Mouse (Mus musculus) CH12.LX (cell line): Measurements from ENCODE around the gene Nrp2. TPM values are rescaled to one million over a fixed set of nuclear protein-coding genes. Genes with fewer than 3 reads are reported as not detected.

ENCODE experiments used
- DNase-seq: peaks from one replicate; pipeline ENCODE4 v3.0.0-alpha.2; 2013; ENCODE audit errors: extremely low read depth
- H3K27ac ChIP-seq: 2 replicates; pipeline ENCODE4 v1.5.1; 2012; ENCODE audit warnings: low read depth, mild to moderate bottlenecking, control low read depth, moderate library complexity; ENCODE audit not compliant: insufficient read depth
- H3K27me3 ChIP-seq: replicated peaks from 2 replicates; pipeline ENCODE3; 2012; ENCODE audit warnings: inconsistent platforms
- H3K36me3 ChIP-seq, 2 experiments: replicated peaks in 1 of 2; 2 replicates each; pipeline versions ENCODE3 to v1.6.1; 2012; ENCODE audit warnings: inconsistent platforms in 1 of 2, low read length in 1 of 2, mild to moderate bottlenecking in 1 of 2, mixed read lengths in 1 of 2, moderate library complexity in 1 of 2; ENCODE audit not compliant: control insufficient read depth in 1 of 2, insufficient read depth in 1 of 2
- H3K4me1 ChIP-seq, 2 experiments: 2 replicates each; pipeline ENCODE4 v1.6.1; 2012; ENCODE audit warnings: inconsistent platforms in 1 of 2, moderate library complexity in 1 of 2; ENCODE audit not compliant: insufficient read depth in 2 of 2, control insufficient read depth in 1 of 2
- H3K4me2 ChIP-seq: 2 replicates; pipeline ENCODE4 v1.6.1; 2012; ENCODE audit warnings: low read depth, mild to moderate bottlenecking, control low read depth; ENCODE audit not compliant: poor library complexity, insufficient read depth, severe bottlenecking
- H3K4me3 ChIP-seq, 3 experiments: fragments of 150-350 bp in 1 of 3; sonication (generic) in 1 of 3; replicated peaks in 1 of 3; 2 replicates each; pipeline versions ENCODE3 to v1.5.1; 2011 to 2012; ENCODE audit warnings: low read depth in 2 of 3, low read length in 2 of 3, mild to moderate bottlenecking in 2 of 3, moderate library complexity in 2 of 3, control low read depth in 1 of 3, improper control_type of control experiment in 1 of 3, inconsistent platforms in 1 of 3, mixed read lengths in 1 of 3; ENCODE audit not compliant: poor library complexity in 1 of 3
- H3K79me2 ChIP-seq: replicated peaks from 2 replicates; pipeline ENCODE4 v1.6.1; 2012; ENCODE audit warnings: mild to moderate bottlenecking, moderate library complexity; ENCODE audit not compliant: control insufficient read depth, poor library complexity, insufficient read depth, severe bottlenecking; ENCODE audit errors: extremely low read depth
- H3K9ac ChIP-seq: 2 replicates; pipeline ENCODE4 v1.6.1; 2012; ENCODE audit warnings: low read depth, mild to moderate bottlenecking, control low read depth, moderate library complexity; ENCODE audit not compliant: insufficient read depth
- H3K9me3 ChIP-seq: replicated peaks from 2 replicates; pipeline ENCODE3; 2012; ENCODE audit warnings: low read length, inconsistent platforms, mixed read lengths
- ELF1 ChIP-seq: IDR thresholded peaks from 2 replicates; pipeline ENCODE4 v1.6.1; 2014; ENCODE audit warnings: low read depth, mild to moderate bottlenecking, inconsistent platforms, low read length, improper control_type of control experiment
- EP300 ChIP-seq: IDR thresholded peaks from 2 replicates; pipeline ENCODE4 v1.6.1; 2011; ENCODE audit warnings: low read length, improper control_type of control experiment
- MXI1 ChIP-seq: IDR thresholded peaks from 2 replicates; pipeline ENCODE4 v1.6.1; 2011; ENCODE audit warnings: mild to moderate bottlenecking, low read depth, low read length, improper control_type of control experiment
- MYC ChIP-seq: IDR thresholded peaks from 2 replicates; pipeline ENCODE4 v1.6.1; 2011; ENCODE audit warnings: low read depth, mild to moderate bottlenecking, improper control_type of control experiment, low read length
- NELFE ChIP-seq: IDR thresholded peaks from 2 replicates; pipeline ENCODE4 v1.6.1; 2011; ENCODE audit warnings: low read depth, low read length, improper control_type of control experiment
- NRF1 ChIP-seq: IDR thresholded peaks from 2 replicates; pipeline ENCODE4 v1.6.1; 2014; ENCODE audit warnings: low read depth, mild to moderate bottlenecking, inconsistent platforms, low read length, improper control_type of control experiment, moderate library complexity
- PAX5 ChIP-seq: IDR thresholded peaks from 2 replicates; pipeline ENCODE4 v1.6.1; 2012; ENCODE audit warnings: low read length, inconsistent platforms, mixed read lengths
- POLR2AphosphoS2 ChIP-seq: IDR thresholded peaks from 2 replicates; pipeline ENCODE4 v1.6.1; 2011; ENCODE audit warnings: low read depth, low read length, improper control_type of control experiment
- SIN3A ChIP-seq: IDR thresholded peaks from 2 replicates; pipeline ENCODE4 v1.6.1; 2012; ENCODE audit warnings: low read length, improper control_type of control experiment, inconsistent platforms
- TCF12 ChIP-seq: IDR thresholded peaks from 2 replicates; pipeline ENCODE4 v1.6.1; 2014; ENCODE audit warnings: low read depth, mild to moderate bottlenecking, inconsistent platforms, low read length, improper control_type of control experiment
- UBTF ChIP-seq: IDR thresholded peaks from 2 replicates; pipeline ENCODE4 v1.6.1; 2012; ENCODE audit warnings: low read depth, mild to moderate bottlenecking, inconsistent platforms, low read length, improper control_type of control experiment, moderate library complexity
- USF1 ChIP-seq: IDR thresholded peaks from 2 replicates; pipeline ENCODE4 v1.6.1; 2014; ENCODE audit warnings: low read depth, mild to moderate bottlenecking, inconsistent platforms, low read length, improper control_type of control experiment
- USF2 ChIP-seq: conservative IDR thresholded peaks from 2 replicates; pipeline ENCODE4 v1.6.1; 2011; ENCODE audit warnings: low read depth, low read length, improper control_type of control experiment
- ZNF384 ChIP-seq: IDR thresholded peaks from 2 replicates; pipeline ENCODE4 v1.6.1; 2012; ENCODE audit warnings: low read depth, low read length, improper control_type of control experiment, inconsistent platforms
- dilution Hi-C: fragments of 300-500 bp; cut with MboI; formaldehyde crosslinking; loops from 2 replicates; pipeline ENCODE4 v1.14.3; 2020; ENCODE audit warnings: low sequenced_read_pairs; ENCODE audit not compliant: extremely low pct_unique_long_range_greater_than_20kb, extremely low pct_ligation_motif_present
- in situ Hi-C: fragments of 300-500 bp; cut with MboI; formaldehyde crosslinking; loops from 3 replicates; pipeline ENCODE4 v1.14.3; 2019; ENCODE audit warnings: low sequenced_read_pairs, low pct_ligation_motif_present, low pct_unique_long_range_greater_than_20kb, mixed read lengths
- polyA plus RNA-seq: library from polyadenylated mRNA; unstranded; fragments of >175 nt; gene quantifications from 2 replicates; pipeline ENCODE4 v1.2.1, GENCODE M21; 2012; ENCODE audit warnings: low read depth; ENCODE audit not compliant: insufficient read length
- total RNA-seq, 2 experiments: library from RNA; depleted of rRNA; stranded (reverse); fragments of 300-350 nt in 1 of 2; fragments of >200 nt in 1 of 2; gene quantifications; 2 replicates each; pipeline ENCODE4 v1.2.3; 2012 to 2014

Nrp2 gene
- total and polyA plus RNA-seq, 3 experiments, result 16.4 to 24.4 (median 17.3) TPM

DNA sequence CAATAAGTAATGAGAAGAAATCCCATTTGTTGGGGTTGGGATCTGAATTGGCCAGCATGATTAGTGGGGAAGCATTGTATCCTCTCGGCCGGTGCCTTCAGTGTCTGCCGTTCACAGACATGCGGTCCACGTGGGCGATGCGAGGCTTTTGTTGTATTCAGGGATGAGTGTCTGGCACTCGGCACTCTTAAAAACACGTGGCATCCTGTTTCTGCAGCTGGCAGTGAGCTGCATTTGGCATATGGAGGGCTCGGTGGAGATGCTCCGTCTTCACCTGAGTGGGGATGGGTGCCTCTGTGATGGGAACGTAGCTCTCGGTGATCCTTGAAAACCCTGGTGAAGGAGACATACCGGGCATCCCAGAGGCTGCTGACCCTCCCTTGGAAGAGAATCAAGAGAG lies 46.6 kb downstream of the Nrp2 start:
- Histone ChIP-seq H3K4me1 (peaks cover 14 to 48% of the 10 kb centered on the region in 2 experiments), H3K27me3 (no peaks in the 10 kb centered on the region), H3K4me2 (no peak overlapping the region), H3K27ac (no peak overlapping the region), H3K9ac (no peak overlapping the region), H3K9me3 (no peaks in the 10 kb centered on the region), H3K36me3 (peaks cover 32 to 78% of the 10 kb centered on the region in 2 experiments), H3K79me2 (no peaks in the 10 kb centered on the region), H3K4me3 (no peak overlapping the region)
- dilution Hi-C loops (no loop called here), in situ Hi-C loops (no loop called here)
- no peak for DNase-seq
- TF ChIP-seq USF1 (no peak), UBTF (no peak), PAX5 (no peak), NELFE (no peak), POLR2AphosphoS2 (no peak), USF2 (no peak), ELF1 (no peak), SIN3A (no peak), NRF1 (no peak), MYC (no peak)

DNA sequence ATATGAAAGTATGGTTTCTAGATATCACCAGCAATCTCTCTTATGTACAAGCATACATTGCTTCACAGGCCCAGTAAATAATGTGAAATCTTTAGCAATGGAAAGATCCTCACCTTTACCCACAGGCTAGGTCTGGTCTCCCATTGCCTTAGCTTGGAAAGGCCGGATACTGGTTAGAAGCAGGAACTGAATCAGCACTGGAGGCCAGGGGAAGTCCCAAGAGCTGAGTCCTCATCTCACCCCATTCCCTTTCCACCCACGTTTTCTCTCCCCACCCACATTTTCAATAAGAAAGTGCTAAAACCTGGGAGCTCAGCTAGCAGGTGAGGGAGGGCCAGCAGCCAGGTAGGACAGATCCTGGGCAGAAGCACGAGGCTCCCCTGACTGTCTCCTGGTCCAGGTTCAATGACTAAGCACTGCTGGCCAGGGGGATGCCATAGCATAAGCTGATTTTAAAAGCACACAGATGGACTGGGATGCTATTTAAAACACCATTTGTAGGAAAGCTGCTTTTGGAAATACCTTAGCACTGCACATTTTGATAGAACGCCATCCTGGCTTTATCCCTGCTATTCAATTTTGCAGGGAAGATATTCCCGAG lies 47.4 kb downstream of the Nrp2 start:
- Histone ChIP-seq H3K36me3 (peaks cover 27 to 77% of the 10 kb centered on the region in 2 experiments), H3K4me2 (no peak overlapping the region), H3K4me3 (no peak overlapping the region), H3K9me3 (no peaks in the 10 kb centered on the region), H3K9ac (no peak overlapping the region), H3K79me2 (no peaks in the 10 kb centered on the region), H3K27me3 (no peaks in the 10 kb centered on the region), H3K4me1 (peaks cover 14 to 48% of the 10 kb centered on the region in 2 experiments), H3K27ac (no peak overlapping the region)
- TF ChIP-seq TCF12 (no peak), EP300 (peak; percentile 50), MXI1 (no peak), ZNF384 (0 out of 2 replicates have a peak, but pooled peaks have one; percentile 5)
- no peak for DNase-seq
- dilution Hi-C loops (no loop called here), in situ Hi-C loops (no loop called here)
